Mouse (Mus musculus): ENCODE results near the gene Ppm1a. TPM values are rescaled to one million over a fixed set of nuclear protein-coding genes. Genes with fewer than 3 reads are reported as not detected.

The Ppm1a gene
- polyA plus RNA-seq, 1 experiment from 2014 or later, result 108 TPM

GRCm38 (mm10) chr12:72785183-72785930 is 28.1 kb downstream of the Ppm1a start:
- H3K9me3 ChIP-seq (ENCODE audit: control insufficient read depth, low read length), result no peaks in the 10 kb centered on the region
- 95% methylated on average over 6 of the region's 6 CpGs for WGBS
- no peak overlapping the region for H3K4me2 ChIP-seq (ENCODE audit: low read length)
- H3K27ac ChIP-seq (replicated peaks; ENCODE audit: low read depth, low read length), result no peak overlapping the region
- H3K4me1 ChIP-seq (ENCODE audit: control insufficient read depth, insufficient read depth, low read length), result no peaks in the 10 kb centered on the region
- H3K36me3 ChIP-seq (ENCODE audit: control insufficient read depth, insufficient read depth, low read length), result peaks cover 33% of the 10 kb centered on the region
- no peak for DNase-seq
- no peak overlapping the region for H3K4me3 ChIP-seq (replicated peaks; ENCODE audit: low read depth, low read length)
- H3K9ac ChIP-seq (replicated peaks; ENCODE audit: low read length), result no peak overlapping the region
- no peaks in the 10 kb centered on the region for H3K27me3 ChIP-seq (ENCODE audit: control insufficient read depth, insufficient read depth, low read length)
- no peak for ATAC-seq (ENCODE audit: low FRiP score, low TSS enrichment)

GRCm38 (mm10) chr12:72786551-72786950 is 29.3 kb downstream of the Ppm1a start:
- Histone ChIP-seq H3K4me1 (ENCODE audit: control insufficient read depth, insufficient read depth, low read length) (no peaks in the 10 kb centered on the region), H3K36me3 (ENCODE audit: control insufficient read depth, insufficient read depth, low read length) (peaks cover 33% of the 10 kb centered on the region), H3K27me3 (ENCODE audit: control insufficient read depth, insufficient read depth, low read length) (no peaks in the 10 kb centered on the region), H3K9ac (replicated peaks; ENCODE audit: low read length) (no peak overlapping the region), H3K4me2 (ENCODE audit: low read length) (no peak overlapping the region), H3K9me3 (ENCODE audit: control insufficient read depth, low read length) (no peaks in the 10 kb centered on the region), H3K4me3 (replicated peaks; ENCODE audit: low read depth, low read length) (no peak overlapping the region), H3K27ac (replicated peaks; ENCODE audit: low read depth, low read length) (no peak overlapping the region)
- WGBS, result 94% methylated on average over 5 of the region's 5 CpGs
- DNase-seq (no peak), ATAC-seq (ENCODE audit: low FRiP score, low TSS enrichment) (no peak)

GRCm38 (mm10) chr12:72786986-72787385 is 29.7 kb downstream of the Ppm1a start:
- ATAC-seq (ENCODE audit: low FRiP score, low TSS enrichment) (no peak), DNase-seq (no peak)
- Histone ChIP-seq H3K9ac (replicated peaks; ENCODE audit: low read length) (no peak overlapping the region), H3K4me3 (replicated peaks; ENCODE audit: low read depth, low read length) (no peak overlapping the region), H3K4me1 (ENCODE audit: control insufficient read depth, insufficient read depth, low read length) (no peaks in the 10 kb centered on the region), H3K27ac (replicated peaks; ENCODE audit: low read depth, low read length) (no peak overlapping the region), H3K4me2 (ENCODE audit: low read length) (no peak overlapping the region), H3K36me3 (ENCODE audit: control insufficient read depth, insufficient read depth, low read length) (peaks cover 36% of the 10 kb centered on the region), H3K9me3 (ENCODE audit: control insufficient read depth, low read length) (no peaks in the 10 kb centered on the region), H3K27me3 (ENCODE audit: control insufficient read depth, insufficient read depth, low read length) (no peaks in the 10 kb centered on the region)
- WGBS, result 90% methylated on average over 4 of the region's 4 CpGs

GRCm38 (mm10) chr12:72790538-72790937 is 33.3 kb downstream of the Ppm1a start:
- Histone ChIP-seq H3K4me1 (ENCODE audit: control insufficient read depth, insufficient read depth, low read length) (no peaks in the 10 kb centered on the region), H3K4me2 (ENCODE audit: low read length) (no peak overlapping the region), H3K9ac (replicated peaks; ENCODE audit: low read length) (no peak overlapping the region), H3K27ac (replicated peaks; ENCODE audit: low read depth, low read length) (no peak overlapping the region), H3K4me3 (replicated peaks; ENCODE audit: low read depth, low read length) (no peak overlapping the region), H3K27me3 (ENCODE audit: control insufficient read depth, insufficient read depth, low read length) (no peaks in the 10 kb centered on the region), H3K36me3 (ENCODE audit: control insufficient read depth, insufficient read depth, low read length) (peaks cover 47% of the 10 kb centered on the region), H3K9me3 (ENCODE audit: control insufficient read depth, low read length) (no peaks in the 10 kb centered on the region)
- 43% methylated on average over 7 of the region's 7 CpGs for WGBS
- no peak; the same call in 1 of the 2 replicates for ATAC-seq (ENCODE audit: low FRiP score, low TSS enrichment)
- peak; percentile 64 for DNase-seq

- Histone ChIP-seq H3K4me3 (replicated peaks; ENCODE audit: low read depth, low read length) (no peak overlapping the region), H3K9ac (replicated peaks; ENCODE audit: low read length) (no peak overlapping the region), H3K4me1 (ENCODE audit: control insufficient read depth, insufficient read depth, low read length) (no peaks in the 10 kb centered on the region), H3K27ac (replicated peaks; ENCODE audit: low read depth, low read length) (no peak overlapping the region), H3K36me3 (ENCODE audit: control insufficient read depth, insufficient read depth, low read length) (peaks cover 41% of the 10 kb centered on the region), H3K27me3 (ENCODE audit: control insufficient read depth, insufficient read depth, low read length) (no peaks in the 10 kb centered on the region), H3K4me2 (ENCODE audit: low read length) (no peak overlapping the region), H3K9me3 (ENCODE audit: control insufficient read depth, low read length) (no peaks in the 10 kb centered on the region)
- no peak for ATAC-seq (ENCODE audit: low FRiP score, low TSS enrichment)
- no peak for DNase-seq
- 93% methylated on average over 11 of the region's 11 CpGs for WGBS
Measured at GRCm38 (mm10) chr12:72792320-72793091, 35.3 kb downstream of the Ppm1a start.

GRCm38 (mm10) chr12:72793983-72794382 is 36.7 kb downstream of the Ppm1a start:
- Histone ChIP-seq H3K36me3 (ENCODE audit: control insufficient read depth, insufficient read depth, low read length) (peaks cover 40% of the 10 kb centered on the region), H3K4me1 (ENCODE audit: control insufficient read depth, insufficient read depth, low read length) (no peaks in the 10 kb centered on the region), H3K9me3 (ENCODE audit: control insufficient read depth, low read length) (no peaks in the 10 kb centered on the region), H3K4me3 (replicated peaks; ENCODE audit: low read depth, low read length) (no peak overlapping the region), H3K4me2 (ENCODE audit: low read length) (no peak overlapping the region), H3K9ac (replicated peaks; ENCODE audit: low read length) (no peak overlapping the region), H3K27ac (replicated peaks; ENCODE audit: low read depth, low read length) (no peak overlapping the region), H3K27me3 (ENCODE audit: control insufficient read depth, insufficient read depth, low read length) (no peaks in the 10 kb centered on the region)
- DNase-seq, result no peak
- 96% methylated on average over 8 of the region's 8 CpGs for WGBS
- ATAC-seq (ENCODE audit: low FRiP score, low TSS enrichment), result no peak

GRCm38 (mm10) chr12:72809798-72810197 is 52.5 kb downstream of the Ppm1a start:
- Histone ChIP-seq H3K4me1 (ENCODE audit: control insufficient read depth, insufficient read depth, low read length) (no peaks in the 10 kb centered on the region), H3K9me3 (ENCODE audit: control insufficient read depth, low read length) (no peaks in the 10 kb centered on the region), H3K27ac (replicated peaks; ENCODE audit: low read depth, low read length) (no peak overlapping the region), H3K4me2 (ENCODE audit: low read length) (no peak overlapping the region), H3K9ac (replicated peaks; ENCODE audit: low read length) (no peak overlapping the region), H3K27me3 (ENCODE audit: control insufficient read depth, insufficient read depth, low read length) (no peaks in the 10 kb centered on the region), H3K36me3 (ENCODE audit: control insufficient read depth, insufficient read depth, low read length) (no peaks in the 10 kb centered on the region), H3K4me3 (replicated peaks; ENCODE audit: low read depth, low read length) (no peak overlapping the region)
- ATAC-seq (ENCODE audit: low FRiP score, low TSS enrichment), result no peak
- 83% methylated on average over 6 of the region's 6 CpGs for WGBS
- no peak for DNase-seq

GRCm38 (mm10) chr12:72811588-72811987 is 54.3 kb downstream of the Ppm1a start:
- no peak for DNase-seq
- no peaks in the 10 kb centered on the region for H3K27me3 ChIP-seq (ENCODE audit: control insufficient read depth, insufficient read depth, low read length)
- H3K4me3 ChIP-seq (replicated peaks; ENCODE audit: low read depth, low read length), result no peak overlapping the region

More at GRCm38 (mm10) chr12:72811588-72811987, 54.3 kb downstream of the Ppm1a start:
- Histone ChIP-seq H3K36me3 (ENCODE audit: control insufficient read depth, insufficient read depth, low read length) (no peaks in the 10 kb centered on the region), H3K4me2 (ENCODE audit: low read length) (no peak overlapping the region), H3K9me3 (ENCODE audit: control insufficient read depth, low read length) (0 out of 2 replicates have a peak, but pooled peaks cover 10% of the 10 kb centered on the region), H3K27ac (replicated peaks; ENCODE audit: low read depth, low read length) (no peak overlapping the region), H3K9ac (replicated peaks; ENCODE audit: low read length) (no peak overlapping the region), H3K4me1 (ENCODE audit: control insufficient read depth, insufficient read depth, low read length) (no peaks in the 10 kb centered on the region)
- whole genome bisulfite sequencing, result 68% methylated on average over 3 of the region's 3 CpGs
- no peak for ATAC-seq (ENCODE audit: low FRiP score, low TSS enrichment)

All from midbrain, embryonic 14.5 days (tissue).